Mouse (Mus musculus) bone marrow, adult 2 months (tissue): Measurements from ENCODE around the gene Nrap. TPM values are rescaled to one million over a fixed set of nuclear protein-coding genes. Genes with fewer than 3 reads are reported as not detected.

Experiments
- H3K27ac ChIP-seq: fragments of 200-500 bp; 2 replicates; pipeline ENCODE4 v1.5.1; 2012; ENCODE audit warnings: low read depth, mild to moderate bottlenecking, control low read depth, inconsistent platforms, low read length; ENCODE audit not compliant: control insufficient read depth, poor library complexity, insufficient read depth
- H3K4me1 ChIP-seq: fragments of 200-500 bp; 2 replicates; pipeline ENCODE4 v1.6.1; 2011; ENCODE audit warnings: low read length; ENCODE audit not compliant: control insufficient read depth, insufficient read depth
- H3K4me3 ChIP-seq: fragments of 200-500 bp; replicated peaks from 2 replicates; pipeline ENCODE3; 2011; ENCODE audit warnings: mild to moderate bottlenecking, low read depth, low read length, control low read depth; ENCODE audit not compliant: control insufficient read depth
- CTCF ChIP-seq: fragments of 200-500 bp; IDR thresholded peaks from 2 replicates; pipeline ENCODE4 v1.5.1; 2011; ENCODE audit warnings: low read length, control low read depth; ENCODE audit not compliant: control insufficient read depth, insufficient read depth
- POLR2A ChIP-seq: fragments of 200-500 bp; IDR thresholded peaks from 2 replicates; pipeline ENCODE4 v1.6.1; 2011; ENCODE audit warnings: low read depth, mild to moderate bottlenecking, control low read depth, low read length, borderline replicate concordance; ENCODE audit not compliant: control insufficient read depth
- WGBS: fragments of 180-500 bp; shearing (Covaris S2); methylation state at CpG from one replicate; pipeline ENCODE4 v1.1.7; 2018; 5-methylcytosine and 5-hydroxymethylcytosine counted together
- polyA plus RNA-seq: library from polyadenylated mRNA; stranded (reverse); fragments of >200 nt; gene quantifications from 2 replicates; pipeline ENCODE4 v1.2.4, GENCODE M21; 2011; ENCODE audit warnings: low replicate concordance; ENCODE audit not compliant: missing spikeins, insufficient read depth, insufficient read length

Gene Nrap
- 0.52 and 0.70 TPM in 2 replicates for polyA plus RNA-seq

DNA sequence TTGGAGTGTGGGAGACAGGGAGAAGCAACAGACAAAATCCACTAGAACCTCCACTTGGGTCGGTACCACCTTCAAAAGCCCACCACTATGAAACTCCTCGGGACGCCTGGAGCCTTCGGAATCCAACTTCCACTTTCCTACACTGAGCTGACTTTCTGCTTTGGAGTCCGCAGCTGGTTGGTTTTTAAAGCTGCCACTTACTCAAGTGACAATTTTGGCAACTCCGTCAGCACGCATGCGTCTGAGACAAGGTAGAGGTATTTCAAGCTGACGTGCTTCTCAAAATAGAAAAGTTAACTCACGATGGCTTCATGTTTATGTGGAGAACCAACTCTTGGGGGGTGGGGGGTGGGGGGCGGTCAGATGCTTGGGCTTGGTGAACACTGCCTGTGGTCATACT lies at the start of gene Nrap:
Nrap (minus strand) TSS at position 159 of the 400 bp plus-strand sequence.
- TF ChIP-seq CTCF (no peak), POLR2A (no peak)
- 71% methylated on average over 11 of the region's 11 CpGs for WGBS
- H3K27ac ChIP-seq = peak within 1 kb of the TSS; percentile 59
- H3K4me1 ChIP-seq = peaks cover 12% of the 10 kb centered on the region
- no peak within 1 kb of the TSS for H3K4me3 ChIP-seq

DNA sequence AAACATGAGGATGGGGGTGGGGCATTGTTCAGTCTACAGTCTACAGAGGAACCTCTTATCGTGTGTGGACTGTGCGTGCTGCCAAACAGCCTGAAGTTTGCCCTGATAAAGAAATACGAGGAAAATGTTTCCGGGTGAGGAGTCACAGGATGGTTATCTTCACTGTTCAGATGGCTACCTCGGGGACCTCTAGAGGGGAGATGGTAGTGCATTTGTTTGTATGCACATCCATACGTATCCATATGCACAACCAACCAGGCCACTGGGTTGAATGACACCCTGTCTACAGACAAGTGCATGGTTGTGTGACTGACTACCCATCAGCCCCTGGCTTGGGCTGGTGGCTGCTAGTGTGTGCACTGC lies 49.2 kb upstream of the Nrap start:
- WGBS = 61% methylated on average over 6 of the region's 6 CpGs
- Histone ChIP-seq H3K27ac (no peak overlapping the region), H3K4me1 (no peaks in the 10 kb centered on the region), H3K4me3 (no peak overlapping the region)
- TF ChIP-seq CTCF (no peak), POLR2A (no peak)

DNA sequence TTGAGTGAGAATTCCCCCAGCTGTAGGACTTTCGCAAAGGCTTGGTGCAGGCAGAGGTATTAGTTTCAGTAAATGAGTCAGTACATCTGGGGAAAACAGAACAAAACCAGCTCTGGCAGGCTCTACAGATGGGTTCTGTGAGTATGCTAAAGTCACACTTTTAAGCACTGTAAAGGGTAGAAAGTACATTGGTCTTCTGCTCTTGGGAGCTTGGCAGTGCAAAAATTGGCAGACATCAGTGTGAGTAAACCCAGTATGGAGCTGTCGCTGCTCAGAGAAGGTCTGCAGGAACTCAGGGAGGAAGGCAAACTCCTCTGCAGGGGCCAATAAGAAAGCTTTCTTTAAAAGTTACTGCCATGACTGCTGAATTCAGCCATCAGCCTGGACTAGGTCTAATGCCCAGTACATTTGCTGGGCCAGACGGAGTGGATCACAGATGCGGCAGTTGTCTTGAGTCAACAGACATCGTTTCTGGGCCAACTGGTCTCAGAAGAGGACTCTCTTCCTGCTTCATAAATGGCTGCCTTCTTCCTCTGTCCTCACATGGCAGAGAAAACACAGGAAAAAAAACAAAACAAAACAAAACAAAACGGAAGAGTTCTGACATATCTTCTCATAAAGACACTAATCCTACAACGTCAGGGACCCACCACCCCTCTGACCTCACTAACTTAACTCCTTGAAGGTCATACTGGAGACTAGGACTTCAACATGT lies 48.7 kb upstream of the Nrap start:
- Histone ChIP-seq H3K27ac (no peak overlapping the region), H3K4me3 (no peak overlapping the region), H3K4me1 (no peaks in the 10 kb centered on the region)
- TF ChIP-seq CTCF = no peak
- TF ChIP-seq POLR2A = no peak
- WGBS = 88% methylated on average over 7 of the region's 7 CpGs

DNA sequence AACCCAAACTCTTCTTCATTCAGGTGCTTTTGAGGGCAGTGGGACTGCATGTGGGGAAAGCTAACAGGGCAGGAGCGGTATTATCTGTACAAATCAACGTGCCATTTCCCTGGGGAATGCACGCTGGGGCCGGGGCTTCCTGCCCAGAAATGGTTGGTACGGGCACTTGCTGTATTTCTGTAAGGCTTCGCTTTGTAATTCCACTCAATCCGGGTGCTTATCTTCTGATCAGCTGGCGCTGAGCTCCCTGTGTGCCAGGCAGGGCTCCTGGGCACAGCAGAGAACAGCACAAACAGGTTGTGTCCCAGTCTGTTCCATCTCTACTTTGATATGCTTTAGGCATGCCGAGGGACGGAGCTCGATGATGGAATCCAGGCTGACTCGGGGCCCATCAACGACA lies 46.5 kb upstream of the Nrap start:
- 89% methylated on average over 13 of the region's 13 CpGs for WGBS
- Histone ChIP-seq H3K27ac (no peak overlapping the region), H3K4me1 (no peaks in the 10 kb centered on the region), H3K4me3 (no peak overlapping the region)
- TF ChIP-seq CTCF (no peak), POLR2A (no peak)

DNA sequence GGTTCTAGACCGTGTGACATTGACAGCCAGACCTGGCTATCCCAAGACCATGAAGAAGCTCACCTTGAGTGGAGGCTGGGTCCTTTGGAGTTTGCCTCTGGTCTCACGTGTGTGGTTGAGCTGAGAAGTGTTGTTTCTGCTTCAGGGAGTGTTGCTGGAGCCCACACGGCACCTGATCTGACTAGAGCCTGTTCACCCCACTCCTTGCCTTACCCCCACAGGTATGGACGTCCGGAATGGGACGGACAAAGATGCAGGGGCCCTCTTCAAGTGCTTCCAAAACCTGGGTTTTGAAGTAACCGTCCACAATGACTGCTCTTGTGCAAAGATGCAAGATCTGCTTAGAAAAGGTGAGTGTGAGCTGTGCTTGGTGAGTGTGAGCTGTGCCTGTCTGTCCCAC lies 43.7 kb upstream of the Nrap start:
- H3K4me3 ChIP-seq = no peak overlapping the region
- no peak overlapping the region for H3K27ac ChIP-seq
- TF ChIP-seq CTCF (no peak), POLR2A (no peak)
- 86% methylated on average over 7 of the region's 7 CpGs for WGBS
- H3K4me1 ChIP-seq = no peaks in the 10 kb centered on the region

DNA sequence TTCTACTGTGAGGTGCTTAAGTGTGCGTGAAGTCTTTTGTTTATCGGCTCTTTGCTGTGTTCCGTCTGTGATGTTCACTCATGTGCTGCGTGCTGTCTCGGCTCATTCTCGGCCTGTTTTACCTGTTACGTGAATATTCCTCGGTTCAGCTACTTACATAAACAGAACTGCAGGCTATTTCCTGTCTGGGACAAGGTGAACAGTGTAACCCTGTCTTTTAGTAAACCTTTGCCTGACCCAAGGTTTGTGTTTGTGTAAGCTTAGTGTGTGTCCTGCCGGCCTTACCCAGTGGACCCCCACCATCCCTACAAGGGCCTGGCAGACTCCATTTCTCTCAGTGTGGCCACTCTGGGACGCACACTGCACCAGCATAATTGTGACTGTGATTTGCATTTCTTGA lies 42.9 kb upstream of the Nrap start:
- Histone ChIP-seq H3K27ac (no peak overlapping the region), H3K4me3 (no peak overlapping the region), H3K4me1 (no peaks in the 10 kb centered on the region)
- WGBS = 89% methylated on average over 10 of the region's 10 CpGs
- TF ChIP-seq POLR2A (no peak), CTCF (no peak)

DNA sequence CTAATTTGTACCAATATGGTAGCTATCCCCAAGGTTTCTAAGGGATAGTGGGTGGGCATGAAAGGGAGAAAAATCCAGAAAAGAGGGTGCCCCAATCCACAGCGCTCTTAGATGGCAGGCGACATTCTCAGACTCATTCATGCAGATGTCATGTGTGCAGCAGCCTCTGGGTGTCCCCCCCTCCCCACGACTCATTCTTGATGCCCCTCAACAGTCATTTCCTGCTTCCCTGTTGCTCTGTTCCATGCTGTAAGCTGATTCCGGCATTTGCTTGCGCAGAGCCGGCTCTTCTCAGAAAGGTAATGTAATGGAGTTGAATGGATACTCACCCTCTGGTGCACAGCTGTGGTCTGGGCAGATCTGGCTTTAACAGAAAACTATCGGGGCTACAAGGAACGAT lies 40.5 kb upstream of the Nrap start:
- TF ChIP-seq POLR2A (no peak), CTCF (no peak)
- no peak overlapping the region for H3K27ac ChIP-seq
- no peaks in the 10 kb centered on the region for H3K4me1 ChIP-seq
- no peak overlapping the region for H3K4me3 ChIP-seq
- WGBS = 84% methylated on average over 8 of the region's 8 CpGs

DNA sequence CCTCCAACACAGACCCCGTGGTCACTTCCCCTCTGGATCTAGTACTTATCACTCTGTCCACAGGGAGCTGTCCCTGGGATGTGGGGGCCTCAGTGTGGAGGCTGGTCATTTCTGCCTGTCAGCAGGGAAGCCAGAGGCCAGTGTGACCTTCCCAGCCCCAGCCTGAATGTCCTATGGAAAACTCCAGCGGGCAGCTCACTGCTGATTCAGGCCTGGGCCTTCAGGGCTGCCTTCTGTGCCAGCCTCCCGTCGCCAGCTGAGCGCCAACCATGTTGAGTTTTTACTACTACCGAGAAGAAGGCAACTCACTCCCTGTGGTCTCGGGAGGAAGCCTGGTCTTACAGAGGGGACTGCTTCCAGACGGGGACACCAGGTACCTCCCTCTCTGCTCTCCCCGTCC lies 35.7 kb upstream of the Nrap start:
- H3K4me3 ChIP-seq = no peak overlapping the region
- no peak for TF ChIP-seq POLR2A
- TF ChIP-seq CTCF = no peak
- H3K27ac ChIP-seq = no peak overlapping the region
- no peaks in the 10 kb centered on the region for H3K4me1 ChIP-seq
- WGBS = 84% methylated on average over 9 of the region's 9 CpGs

DNA sequence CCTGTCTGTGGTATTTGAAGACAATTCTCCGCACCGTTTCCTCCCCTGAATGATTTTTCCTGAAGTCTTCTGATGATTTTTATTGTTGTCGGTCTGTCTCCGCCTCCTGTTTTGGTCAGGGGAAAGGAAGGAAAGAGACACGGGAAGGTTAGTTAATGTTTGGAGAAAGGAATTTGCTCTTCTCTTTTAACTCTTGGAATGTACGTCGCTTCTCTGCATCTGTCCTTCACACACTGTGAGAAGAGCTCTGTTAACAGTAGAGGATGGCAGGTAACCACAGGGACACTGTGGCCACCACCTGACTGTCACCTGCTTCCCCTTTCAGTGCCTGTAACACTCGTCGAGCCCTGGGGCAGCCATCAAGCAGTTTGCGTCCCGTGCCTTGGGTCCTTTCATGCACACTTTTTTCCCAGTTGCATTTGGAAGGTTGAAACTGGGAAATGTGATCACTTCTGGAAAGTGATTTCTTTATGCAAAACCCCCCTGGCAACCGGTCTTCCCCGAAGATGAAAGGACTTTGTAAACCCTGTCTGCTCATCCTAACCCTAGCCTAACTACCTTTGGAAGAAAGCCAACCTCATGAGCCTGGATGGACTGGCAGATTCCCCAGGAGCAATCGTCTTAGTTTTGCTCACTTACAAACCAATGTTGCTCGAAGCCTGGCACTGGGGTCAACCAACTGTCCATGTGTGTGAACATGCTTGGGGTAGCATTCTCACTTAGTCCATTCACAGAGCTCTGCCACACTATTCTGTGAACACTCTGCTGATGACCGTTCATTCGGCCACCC lies 35.0 kb upstream of the Nrap start:
- TF ChIP-seq POLR2A (no peak), CTCF (no peak)
- no peak overlapping the region for H3K4me3 ChIP-seq
- H3K4me1 ChIP-seq = no peaks in the 10 kb centered on the region
- H3K27ac ChIP-seq = no peak overlapping the region
- 82% methylated on average over 17 of the region's 17 CpGs for WGBS

DNA sequence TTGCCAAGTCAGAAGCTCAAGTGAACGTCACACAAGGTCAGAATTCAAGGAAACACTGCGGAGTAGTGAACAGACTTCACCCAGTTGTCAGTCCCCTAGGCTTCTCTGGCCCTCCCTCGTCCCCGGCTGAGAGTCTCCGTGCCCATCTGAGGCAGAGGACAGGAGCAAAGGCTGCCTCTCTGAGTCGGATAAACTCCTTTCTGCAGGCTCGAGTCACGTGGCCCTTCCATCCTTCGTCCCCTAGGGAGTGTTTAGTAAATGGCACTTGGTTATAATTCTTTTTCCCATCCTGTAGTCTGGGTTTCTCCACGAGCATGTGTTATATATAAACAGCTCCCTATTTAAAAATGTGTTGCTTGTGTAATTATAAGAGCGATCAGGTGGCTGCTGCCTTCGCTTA lies 33.5 kb upstream of the Nrap start:
- Histone ChIP-seq H3K27ac (no peak overlapping the region), H3K4me3 (no peak overlapping the region), H3K4me1 (no peaks in the 10 kb centered on the region)
- WGBS = 87% methylated on average over 12 of the region's 12 CpGs
- TF ChIP-seq CTCF (no peak), POLR2A (no peak)
